Mouse (Mus musculus) neural tube, embryonic 14.5 days (tissue): ENCODE measurements at regions not wholly inside any gene's neighbourhood (a gene's known extent, or its start where the extent isn't known, plus 50 kb on each side); places are given as distances from the start of the nearest gene placed in this dataset.

ENCODE experiments used
- ATAC-seq: fragments of 200-750 bp; cut with Nextera tagmentation; 2 replicates; pipeline ENCODE4 v1.8.0; 2017; ENCODE audit warnings: low read depth, mild to moderate bottlenecking, moderate TSS enrichment, moderate library complexity
- H3K27ac ChIP-seq: fragments of 300-500 bp; sonication (generic); 2 replicates; pipeline ENCODE4 v1.5.1; 2014; ENCODE audit warnings: low read depth, mild to moderate bottlenecking, control low read depth, low read length, moderate library complexity, mixed read lengths
- H3K27me3 ChIP-seq: fragments of 300-500 bp; sonication (generic); 2 replicates; pipeline ENCODE4 v1.6.1; 2014; ENCODE audit warnings: low read length; ENCODE audit not compliant: control insufficient read depth, insufficient read depth
- H3K36me3 ChIP-seq: fragments of 300-500 bp; sonication (generic); 2 replicates; pipeline ENCODE4 v1.6.1; 2014; ENCODE audit warnings: low read length, mixed read lengths; ENCODE audit not compliant: control insufficient read depth, insufficient read depth
- H3K4me1 ChIP-seq: fragments of 300-500 bp; sonication (generic); 2 replicates; pipeline ENCODE4 v1.6.1; 2014; ENCODE audit warnings: low read length; ENCODE audit not compliant: control insufficient read depth, insufficient read depth
- H3K4me2 ChIP-seq: fragments of 300-500 bp; sonication (generic); 2 replicates; pipeline ENCODE4 v1.6.1; 2014; ENCODE audit warnings: mild to moderate bottlenecking, low read depth, low read length, control low read depth
- H3K4me3 ChIP-seq: fragments of 300-500 bp; sonication (generic); 2 replicates; pipeline ENCODE4 v1.5.1; 2014; ENCODE audit warnings: low read depth, low read length, control low read depth, mixed read lengths
- H3K9ac ChIP-seq: fragments of 300-500 bp; sonication (generic); replicated peaks from 2 replicates; pipeline ENCODE4 v1.6.1; 2014; ENCODE audit warnings: low read depth, mild to moderate bottlenecking, control low read depth, low read length, mixed read lengths
- H3K9me3 ChIP-seq: fragments of 300-500 bp; sonication (generic); 2 replicates; pipeline ENCODE4 v1.6.1; 2016; ENCODE audit warnings: low read length; ENCODE audit not compliant: control insufficient read depth
- WGBS: fragments of 180-500 bp; shearing (Covaris S2); extraction: QIAGEN DNeasy Blood & Tissue Kit; methylation state at CpG from one replicate; pipeline ENCODE4 v1.1.7; 2014; 5-methylcytosine and 5-hydroxymethylcytosine counted together

DNA sequence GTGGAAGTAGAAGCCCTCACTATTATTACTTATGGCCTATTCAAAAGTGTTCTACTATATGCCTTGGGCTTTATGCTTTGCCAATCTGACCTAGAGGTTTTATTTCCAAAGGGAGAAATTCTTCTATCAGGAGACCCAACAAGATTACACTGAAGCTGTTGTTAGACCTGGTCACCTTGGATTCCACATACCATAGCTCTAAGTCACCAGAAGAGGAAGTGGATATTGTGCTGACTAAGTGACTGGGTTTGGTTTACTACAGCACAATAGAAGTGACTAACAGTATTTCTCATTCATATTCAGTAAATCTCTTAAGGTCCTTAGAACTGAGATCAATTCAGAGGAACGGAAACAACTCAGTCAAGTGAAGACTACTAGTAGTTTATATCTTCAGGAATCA, 229.0 kb upstream of the Btbd3 start:
- no peak for ATAC-seq
- no peak overlapping the region for H3K4me3 ChIP-seq
- no peaks in the 10 kb centered on the region for H3K4me1 ChIP-seq
- H3K9ac ChIP-seq = no peak overlapping the region
- WGBS = 95% methylated on average over 1 of the region's 1 CpGs
- H3K27me3 ChIP-seq = no peaks in the 10 kb centered on the region
- no peaks in the 10 kb centered on the region for H3K36me3 ChIP-seq
- no peaks in the 10 kb centered on the region for H3K9me3 ChIP-seq
- no peak overlapping the region for H3K4me2 ChIP-seq
- no peak overlapping the region for H3K27ac ChIP-seq

DNA sequence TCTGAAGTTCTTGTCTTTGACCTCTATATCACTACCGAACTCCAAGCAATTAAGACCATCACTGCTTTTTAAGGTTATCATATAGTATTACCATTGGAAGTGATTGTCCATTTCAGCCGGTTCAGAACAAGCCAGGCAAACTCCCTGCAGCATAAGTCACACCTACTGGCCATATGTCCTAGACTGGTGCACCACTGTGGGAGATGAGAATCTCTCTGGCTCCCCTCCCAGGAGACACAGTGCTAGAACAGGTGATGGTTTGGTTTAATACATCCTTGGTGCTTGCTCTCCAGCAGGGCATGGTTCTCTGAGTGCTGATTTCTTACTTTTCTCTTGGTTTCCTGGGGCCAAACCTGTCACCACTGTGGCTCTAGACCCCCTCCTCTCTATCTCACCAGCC, 232.8 kb upstream of the Btbd3 start:
- ATAC-seq = no peak
- 84% methylated on average over 2 of the region's 2 CpGs for WGBS

DNA sequence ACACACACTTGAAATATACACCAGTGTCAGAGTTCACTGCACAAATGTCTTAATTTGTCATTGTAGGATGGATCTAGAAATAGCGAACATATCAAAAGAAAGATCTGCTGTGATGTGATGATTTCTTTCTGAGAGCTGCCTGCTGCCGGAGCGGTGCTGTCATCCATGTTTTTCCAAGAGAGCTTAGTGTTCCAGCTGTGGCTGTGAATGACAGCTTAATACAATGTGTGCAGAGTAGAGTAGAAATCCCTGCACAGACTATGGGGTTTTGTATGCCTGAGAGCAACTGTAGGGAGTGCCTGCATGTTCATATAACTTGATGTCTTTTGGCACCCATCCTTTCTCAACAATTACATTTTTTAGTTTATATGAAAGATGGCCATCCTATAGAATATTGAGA, 274.6 kb upstream of the Btbd3 start:
- Histone ChIP-seq H3K9me3 (no peaks in the 10 kb centered on the region), H3K4me2 (no peak overlapping the region), H3K27ac (no peak overlapping the region), H3K9ac (no peak overlapping the region), H3K4me3 (no peak overlapping the region), H3K27me3 (no peaks in the 10 kb centered on the region), H3K36me3 (no peaks in the 10 kb centered on the region), H3K4me1 (no peaks in the 10 kb centered on the region)
- ATAC-seq = no peak
- WGBS = 79% methylated on average over 3 of the region's 3 CpGs

More for the DNA sequence above, 232.8 kb upstream of the Btbd3 start:
- Histone ChIP-seq H3K36me3 (no peaks in the 10 kb centered on the region), H3K9me3 (no peaks in the 10 kb centered on the region), H3K4me2 (no peak overlapping the region), H3K9ac (no peak overlapping the region), H3K27me3 (no peaks in the 10 kb centered on the region), H3K4me1 (no peaks in the 10 kb centered on the region), H3K4me3 (no peak overlapping the region), H3K27ac (no peak overlapping the region)

DNA sequence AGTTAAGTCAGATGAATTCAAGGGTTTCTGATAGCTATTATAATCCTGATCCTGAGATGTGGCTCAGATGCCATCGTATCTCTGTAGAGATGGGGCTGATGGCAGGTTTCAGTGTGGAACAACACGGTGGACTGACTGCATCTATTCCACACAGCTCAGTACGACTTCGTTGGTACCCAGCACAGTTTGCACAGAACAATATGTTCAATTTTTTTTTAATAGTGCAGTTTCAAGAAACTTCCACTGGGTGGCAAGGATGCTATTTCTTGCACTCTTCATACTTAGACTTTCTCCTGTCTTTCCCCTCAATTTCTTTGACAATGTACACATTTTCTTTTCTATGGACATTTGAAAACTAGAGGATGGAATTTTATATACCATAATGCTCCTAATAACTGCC, 278.6 kb upstream of the Btbd3 start:
- WGBS = 60% methylated on average over 4 of the region's 4 CpGs
- no peaks in the 10 kb centered on the region for H3K4me1 ChIP-seq
- ATAC-seq = peak; percentile 63; the same call in 1 of the 2 replicates

DNA sequence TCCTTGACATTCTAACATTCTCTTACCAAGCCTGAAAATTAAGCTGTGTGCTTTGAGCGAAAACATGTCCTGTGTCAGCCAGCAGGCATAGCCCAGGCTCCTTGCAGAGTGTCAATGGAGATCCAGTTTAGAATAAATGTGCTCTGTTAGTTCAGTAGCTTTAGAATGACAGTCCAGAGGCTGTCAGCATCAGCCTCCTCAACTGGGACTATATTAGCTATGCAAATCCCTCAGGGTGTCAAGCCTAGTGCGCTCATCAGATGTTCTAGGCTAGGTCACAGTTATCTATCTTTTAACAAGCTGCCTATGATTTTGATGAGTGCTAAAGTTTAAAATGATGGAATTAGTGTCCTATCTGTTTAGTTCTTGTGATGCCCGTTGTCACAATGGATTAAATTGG, 281.7 kb upstream of the Btbd3 start:
- Histone ChIP-seq H3K4me3 (no peak overlapping the region), H3K4me1 (no peaks in the 10 kb centered on the region), H3K9me3 (no peaks in the 10 kb centered on the region), H3K36me3 (no peaks in the 10 kb centered on the region), H3K9ac (no peak overlapping the region), H3K27ac (no peak overlapping the region), H3K27me3 (no peaks in the 10 kb centered on the region), H3K4me2 (no peak overlapping the region)
- 87% methylated on average over 3 of the region's 3 CpGs for WGBS
- ATAC-seq = no peak

More for the DNA sequence above, 278.6 kb upstream of the Btbd3 start:
- no peak overlapping the region for H3K9ac ChIP-seq
- H3K27me3 ChIP-seq = no peaks in the 10 kb centered on the region
- H3K27ac ChIP-seq = no peak overlapping the region
- no peak overlapping the region for H3K4me2 ChIP-seq
- H3K9me3 ChIP-seq = no peaks in the 10 kb centered on the region
- no peaks in the 10 kb centered on the region for H3K36me3 ChIP-seq
- H3K4me3 ChIP-seq = no peak overlapping the region

DNA sequence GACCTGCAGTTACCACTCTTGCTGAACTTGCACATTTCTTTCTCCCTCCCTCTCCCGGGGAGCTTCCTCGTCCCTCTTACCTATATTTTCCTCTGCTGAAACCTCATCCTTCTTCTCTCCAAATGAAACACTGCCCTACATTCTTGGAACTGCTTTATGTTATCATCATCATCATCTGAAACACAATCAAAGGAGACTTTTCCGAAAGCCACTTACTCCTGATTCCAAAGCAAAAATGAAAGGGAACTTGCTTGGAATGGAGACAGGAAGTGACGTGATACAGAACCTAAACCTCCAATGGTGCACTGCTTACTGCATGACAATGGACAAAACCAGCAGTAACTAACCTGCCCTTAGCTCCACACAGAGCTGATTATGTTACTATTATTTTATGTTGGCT, 287.2 kb upstream of the Btbd3 start:
- Histone ChIP-seq H3K4me1 (no peaks in the 10 kb centered on the region), H3K4me2 (no peak overlapping the region), H3K27ac (no peak overlapping the region), H3K4me3 (no peak overlapping the region), H3K9me3 (no peaks in the 10 kb centered on the region), H3K36me3 (no peaks in the 10 kb centered on the region), H3K9ac (no peak overlapping the region), H3K27me3 (no peaks in the 10 kb centered on the region)
- no peak for ATAC-seq
- WGBS = 82% methylated on average over 4 of the region's 4 CpGs

DNA sequence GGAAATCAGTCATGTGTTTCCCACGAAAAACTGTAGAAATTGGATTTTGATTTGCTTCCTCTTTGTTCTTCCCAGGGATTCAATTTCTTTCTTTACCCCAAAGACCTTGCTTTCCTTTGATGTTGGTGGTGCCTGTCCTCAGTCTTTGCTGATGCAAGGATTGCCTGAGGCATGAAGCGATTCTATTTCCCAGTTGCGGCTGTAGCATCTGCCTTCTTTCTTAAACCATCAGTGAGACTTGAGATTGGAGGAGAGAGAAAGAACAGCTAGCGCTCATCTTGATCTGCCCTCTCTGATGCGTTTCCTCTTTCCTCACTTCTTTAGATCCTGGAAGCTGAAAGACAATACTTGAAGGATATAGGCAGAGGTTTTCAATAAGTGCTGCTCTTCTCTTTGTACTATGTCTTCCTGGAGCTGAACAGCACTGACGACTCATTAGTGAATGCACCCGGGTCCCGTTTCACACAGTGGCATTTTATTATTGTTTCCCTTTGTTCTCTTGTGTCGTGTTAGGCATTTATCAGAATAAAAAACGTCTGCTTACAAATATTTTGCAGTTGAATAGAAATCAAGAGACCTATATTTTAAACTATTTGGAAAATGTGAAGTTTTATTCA, 289.8 kb upstream of the Btbd3 start:
- H3K4me3 ChIP-seq = no peak overlapping the region
- WGBS = 28% methylated on average over 10 of the region's 10 CpGs
- no peak overlapping the region for H3K27ac ChIP-seq
- H3K9ac ChIP-seq = no peak overlapping the region
- H3K36me3 ChIP-seq = no peaks in the 10 kb centered on the region
- H3K4me2 ChIP-seq = no peak overlapping the region
- no peaks in the 10 kb centered on the region for H3K4me1 ChIP-seq
- peak; percentile 68 for ATAC-seq
- H3K27me3 ChIP-seq = no peaks in the 10 kb centered on the region
- H3K9me3 ChIP-seq = no peaks in the 10 kb centered on the region

DNA sequence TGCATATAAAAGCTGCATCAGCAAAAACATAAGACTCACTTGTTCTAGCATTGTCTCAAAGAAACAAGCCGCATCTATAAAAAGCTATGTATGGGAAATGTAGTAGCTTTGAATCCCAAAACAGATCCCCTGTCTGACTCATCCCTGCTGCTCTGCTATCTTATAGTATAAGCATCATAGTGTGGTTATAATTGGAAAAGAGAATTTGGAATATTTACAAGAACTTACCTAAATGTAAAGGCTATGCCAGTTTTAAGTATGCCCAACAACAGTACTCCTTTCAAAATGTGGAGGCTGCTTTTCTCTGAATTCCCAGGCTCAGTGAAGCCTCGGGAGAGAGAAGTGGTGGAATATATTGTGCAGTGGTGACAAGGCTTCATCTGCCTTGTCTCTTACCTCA, 301.5 kb upstream of the Btbd3 start:
- Histone ChIP-seq H3K9me3 (no peaks in the 10 kb centered on the region), H3K4me2 (no peak overlapping the region), H3K36me3 (no peaks in the 10 kb centered on the region), H3K27me3 (no peaks in the 10 kb centered on the region), H3K4me1 (no peaks in the 10 kb centered on the region), H3K4me3 (no peak overlapping the region), H3K9ac (no peak overlapping the region), H3K27ac (no peak overlapping the region)
- WGBS = 91% methylated on average over 2 of the region's 2 CpGs
- no peak for ATAC-seq

DNA sequence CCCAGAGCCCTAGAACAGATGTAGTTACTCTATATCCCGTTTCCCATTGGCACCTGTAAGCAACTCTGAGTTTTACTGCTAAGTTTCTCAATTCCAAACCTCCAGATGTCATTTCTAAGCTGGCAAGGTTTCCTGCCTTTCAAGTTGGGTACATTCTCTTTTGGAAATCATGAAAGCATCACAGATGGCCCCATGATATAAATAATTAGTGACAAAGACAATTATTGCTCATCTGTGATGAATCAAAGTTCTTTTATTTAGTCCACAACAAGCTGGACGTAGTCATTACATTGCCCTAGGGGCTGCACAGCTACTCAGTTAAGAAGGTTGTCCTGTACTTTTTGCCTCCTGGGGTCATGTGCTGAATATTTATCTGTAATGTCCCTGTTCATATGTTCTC, 303.2 kb upstream of the Btbd3 start:
- no peaks in the 10 kb centered on the region for H3K36me3 ChIP-seq
- H3K4me3 ChIP-seq = no peak overlapping the region
- no peaks in the 10 kb centered on the region for H3K9me3 ChIP-seq
- 67% methylated on average over 2 of the region's 2 CpGs for WGBS
- H3K27me3 ChIP-seq = no peaks in the 10 kb centered on the region
- no peak overlapping the region for H3K27ac ChIP-seq
- no peak overlapping the region for H3K4me2 ChIP-seq
- no peak for ATAC-seq
- H3K4me1 ChIP-seq = no peaks in the 10 kb centered on the region
- no peak overlapping the region for H3K9ac ChIP-seq
